ENCODE assay signal across 8 mouse cellular contexts in the genomic region with DNA sequence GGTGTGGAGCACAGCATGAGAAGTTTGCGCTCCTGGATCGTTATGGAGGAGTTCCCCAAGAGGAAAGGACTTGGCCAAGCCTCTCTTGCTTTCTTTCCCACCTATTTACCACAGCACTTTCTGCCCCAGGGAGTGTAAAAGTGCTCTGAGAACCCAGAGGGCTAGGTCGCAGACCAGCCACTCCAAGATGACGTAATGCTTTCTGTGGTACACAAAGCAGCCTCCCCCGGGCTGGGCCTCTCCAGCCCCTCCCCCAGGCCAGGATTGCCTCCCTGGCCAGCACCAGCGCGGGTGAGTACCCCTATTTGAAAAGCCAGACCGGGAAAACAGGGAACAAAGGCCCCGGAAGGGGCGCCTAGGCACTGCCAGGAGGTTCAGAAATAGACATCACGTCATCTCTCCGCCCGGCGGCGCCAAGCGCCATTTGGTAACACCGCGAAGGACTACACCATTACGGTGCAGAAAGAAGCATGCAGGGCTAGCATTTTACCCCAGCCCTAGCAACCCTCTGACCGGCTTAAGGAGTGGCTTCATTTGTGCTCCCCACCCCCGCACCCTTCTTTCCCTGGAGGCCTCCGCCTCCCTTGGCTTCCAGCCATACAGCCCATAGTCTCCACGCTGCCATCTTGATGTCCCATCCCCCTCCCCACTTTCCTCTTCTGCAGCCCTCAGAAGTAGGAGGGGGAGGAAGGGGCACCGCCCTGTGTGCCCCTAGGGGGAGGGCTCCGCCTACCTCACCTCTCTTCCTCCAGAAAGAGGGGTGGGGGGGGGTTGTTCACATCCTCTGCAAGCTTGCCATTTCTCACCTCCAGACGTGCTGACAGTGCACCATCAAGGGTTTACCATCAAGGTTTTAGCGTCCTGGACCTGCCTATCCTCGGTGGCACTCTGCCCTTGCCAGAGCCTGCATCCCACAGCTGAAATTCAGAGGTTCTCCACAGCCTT. TPM values are rescaled to one million over a fixed set of nuclear protein-coding genes. Genes with fewer than 3 reads are reported as not detected.
A peak's percentile ranks its signal among the peaks of the same experiment; 100 is the strongest.
DNase-seq lines count a peak whose midpoint lies in the region; ATAC-seq and TF ChIP-seq lines count a peak whose summit lies in the region.
"Not testable (repeated sequence)": the region's sequence is repeated elsewhere in the genome, so short reads cannot be mapped to it uniquely, and the experiment has no call there.

No protein-coding gene starts in this region.

- TF ChIP-seq EP300 in ES-Bruce4 (IDR thresholded peaks at IDR 0.05; ENCODE audit: insufficient read depth, low read depth, low read length), result not testable (repeated sequence)

- not testable (repeated sequence) for H3K27me3 ChIP-seq in ES-Bruce4 (ENCODE audit: control insufficient read depth, insufficient read depth, low read length, poor library complexity, severe bottlenecking); liver, embryonic 11.5 days (replicated peaks; ENCODE audit: control insufficient read depth, insufficient read depth, low read length); midbrain, postnatal 0 days (ENCODE audit: insufficient read depth, low read length)

- WGBS in liver, embryonic 11.5 days, result 13% methylated on average over 18 of the region's 28 CpGs
- WGBS in midbrain, postnatal 0 days, result 2% methylated on average over 20 of the region's 28 CpGs

- TF ChIP-seq POLR2A in ES-Bruce4 (IDR thresholded peaks at IDR 0.05; ENCODE audit: insufficient read depth, low read length), result not testable (repeated sequence)

- not testable (repeated sequence) for H3K4me1 ChIP-seq in ES-Bruce4 (ENCODE audit: control insufficient read depth, insufficient read depth, low read length); liver, embryonic 11.5 days (replicated peaks; ENCODE audit: control insufficient read depth, insufficient read depth, low read length); midbrain, postnatal 0 days (ENCODE audit: insufficient read depth, low read length)

- not testable (repeated sequence) for TF ChIP-seq CTCF in ES-Bruce4 (IDR thresholded peaks at IDR 0.05; ENCODE audit: low read depth, low read length); midbrain, postnatal 0 days (IDR thresholded peaks at IDR 0.05)

- H3K9me3 ChIP-seq in ES-Bruce4 (replicated peaks; ENCODE audit: control insufficient read depth, insufficient read depth, low read length, poor library complexity, severe bottlenecking); liver, embryonic 11.5 days (ENCODE audit: control insufficient read depth, low read length); midbrain, postnatal 0 days (ENCODE audit: low read length): not testable (repeated sequence)

- intact Hi-C loops in heart, postnatal 25 days (cut with DNase I), result not testable (repeated sequence)

- not testable (repeated sequence) for H3K9ac ChIP-seq in ES-Bruce4 (ENCODE audit: low read depth, poor library complexity, severe bottlenecking); liver, embryonic 11.5 days (ENCODE audit: low read depth, low read length)
- peak overlapping the region; percentile 55 for H3K9ac ChIP-seq in midbrain, postnatal 0 days (replicated peaks; ENCODE audit: low read length, poor library complexity, severe bottlenecking)

- peak; percentile 83 for DNase-seq in cerebellum, adult 8-10 months
- DNase-seq in forelimb bud, embryonic 11.5 days (ENCODE audit: low read depth, low spot score), result peak; percentile 19
- peak; percentile 33 for DNase-seq in heart, postnatal 25 days (ENCODE audit: low spot score)
- DNase-seq in kidney, postnatal 36 days, result peak; percentile 14 to 40
- DNase-seq in liver, embryonic 11.5 days (ENCODE audit: low spot score), result not testable (repeated sequence)
- DNase-seq in midbrain, postnatal 0 days (ENCODE audit: low spot score), result peak; percentile 85
- DNase-seq in spleen, postnatal 10 days (ENCODE audit: low spot score in 2 of 2), result peak; percentile 14 to 23

- not testable (repeated sequence) for H3K36me3 ChIP-seq in ES-Bruce4 (ENCODE audit: control insufficient read depth, insufficient read depth, low read length, poor library complexity, severe bottlenecking); liver, embryonic 11.5 days (ENCODE audit: control insufficient read depth, insufficient read depth, low read length); midbrain, postnatal 0 days (ENCODE audit: insufficient read depth, low read length)

- peak overlapping the region; percentile 43 for H3K4me2 ChIP-seq in liver, embryonic 11.5 days
- H3K4me2 ChIP-seq in midbrain, postnatal 0 days (ENCODE audit: low read depth, low read length, poor library complexity, severe bottlenecking), result peak overlapping the region; percentile 40; the same call in 1 of the 2 replicates

- ATAC-seq in liver, embryonic 11.5 days (replicated peaks; ENCODE audit: low FRiP score), result peak; percentile 34
- ATAC-seq in midbrain, postnatal 0 days (ENCODE audit: low FRiP score), result peak; percentile 75

- H3K4me3 ChIP-seq in ES-Bruce4 (ENCODE audit: low read depth, low read length), result peak overlapping the region; percentile 48; the same call in 1 of the 2 replicates
- not testable (repeated sequence) for H3K4me3 ChIP-seq in liver, embryonic 11.5 days (ENCODE audit: low read depth, low read length)
- peak overlapping the region; percentile 44 for H3K4me3 ChIP-seq in midbrain, postnatal 0 days (ENCODE audit: low read depth, low read length)

- H3K27ac ChIP-seq in ES-Bruce4 (ENCODE audit: insufficient read depth, low read length), result peak overlapping the region; percentile 56; the same call in 1 of the 2 replicates
- not testable (repeated sequence) for H3K27ac ChIP-seq in liver, embryonic 11.5 days (ENCODE audit: low read depth, low read length)
- H3K27ac ChIP-seq in midbrain, postnatal 0 days (ENCODE audit: low read depth, low read length), result peak overlapping the region; percentile 76; the same call in 1 of the 2 replicates

RNA-seq across cellular contexts. Expression of a gene that starts 3.6 kb away (rescaled TPM):
- 58.0 and 60.1 TPM in 2 replicates for polyA plus RNA-seq in ES-Bruce4 (2011; ENCODE audit: insufficient read depth, insufficient read length, low read depth, missing spikeins)
- 10 to 100 TPM; 21.5 to 23.9 TPM for total RNA-seq in heart, postnatal 25 days (2021)
- 14.1 and 14.3 TPM in 2 replicates for polyA plus RNA-seq in liver, embryonic 11.5 days (2014; fragmentation: Nextera tagmentation; extraction: Ambion mirVana)
- total RNA-seq in midbrain, postnatal 0 days (2014; rRNA removed), result 41.9 and 44.7 TPM in 2 replicates
- polyA plus RNA-seq in midbrain, postnatal 0 days (2015; fragmentation: Nextera tagmentation; extraction: Ambion mirVana), result 8.2 and 9.6 TPM in 2 replicates

RNA-seq across cellular contexts. Expression of a gene that starts 56.5 kb away (rescaled TPM):
- polyA plus RNA-seq in ES-Bruce4 (2011; ENCODE audit: insufficient read depth, insufficient read length, low read depth, missing spikeins), result 9.0 and 9.5 TPM in 2 replicates
- total RNA-seq in heart, postnatal 25 days (2021), result 1 to 10 TPM; 3.8 to 7.3 TPM
- polyA plus RNA-seq in liver, embryonic 11.5 days (2014; fragmentation: Nextera tagmentation; extraction: Ambion mirVana), result 4.7 and 5.2 TPM in 2 replicates
- total RNA-seq in midbrain, postnatal 0 days (2014; rRNA removed), result 142 and 150 TPM in 2 replicates
- 243 and 246 TPM in 2 replicates for polyA plus RNA-seq in midbrain, postnatal 0 days (2015; fragmentation: Nextera tagmentation; extraction: Ambion mirVana)

Comparison
In these comparisons a context has a peak if more than half of its experiments do, and no peak if none do; other contexts are left out.
1. RNA of a gene that starts 56.5 kb away (polyA plus RNA-seq): 243 to 246 TPM in midbrain, postnatal 0 days; 9.0 to 9.5 TPM in ES-Bruce4 and 4.7 to 5.2 TPM in liver, embryonic 11.5 days; every median in the first group is over 10 times any median in the second.